Mouse (Mus musculus) limb, embryonic 14.5 days (tissue): ENCODE results near the gene Ahctf1. TPM values are rescaled to one million over a fixed set of nuclear protein-coding genes. Genes with fewer than 3 reads are reported as not detected.
"Not testable (repeated sequence)": the region's sequence is repeated elsewhere in the genome, so short reads cannot be mapped to it uniquely, and the experiment has no call there.

Source experiments
- ATAC-seq: fragments of 200-750 bp; cut with Nextera tagmentation; 2 replicates; pipeline ENCODE4 v1.8.0; 2017; ENCODE audit warnings: low read depth, moderate number of reproducible peaks, moderate TSS enrichment; ENCODE audit not compliant: low FRiP score
- DNase-seq: peaks from one replicate; pipeline ENCODE4 v3.0.0-alpha.2; 2015; ENCODE audit warnings: low spot score
- H3K27ac ChIP-seq: fragments of 300-500 bp; sonication (generic); replicated peaks from 2 replicates; pipeline ENCODE4 v1.5.1; 2014; ENCODE audit warnings: low read depth, mild to moderate bottlenecking, low read length, moderate library complexity, mixed read lengths
- H3K27me3 ChIP-seq: fragments of 300-500 bp; sonication (generic); 2 replicates; pipeline ENCODE4 v1.6.1; 2014; ENCODE audit warnings: low read length, mixed read lengths; ENCODE audit not compliant: control insufficient read depth, insufficient read depth
- H3K36me3 ChIP-seq: fragments of 300-500 bp; sonication (generic); 2 replicates; pipeline ENCODE4 v1.6.1; 2014; ENCODE audit warnings: mild to moderate bottlenecking, low read length, moderate library complexity, mixed read lengths; ENCODE audit not compliant: control insufficient read depth, insufficient read depth
- H3K4me1 ChIP-seq: fragments of 300-500 bp; sonication (generic); 2 replicates; pipeline ENCODE4 v1.6.1; 2014; ENCODE audit warnings: antibody characterized with exemption, low read length, mixed read lengths; ENCODE audit not compliant: control insufficient read depth, insufficient read depth
- H3K4me2 ChIP-seq: fragments of 300-500 bp; sonication (generic); replicated peaks from 2 replicates; pipeline ENCODE4 v1.6.1; 2014; ENCODE audit warnings: low read depth, mild to moderate bottlenecking, low read length, moderate library complexity; ENCODE audit not compliant: severe bottlenecking
- H3K4me3 ChIP-seq: fragments of 300-500 bp; sonication (generic); replicated peaks from 2 replicates; pipeline ENCODE4 v1.5.1; 2014; ENCODE audit warnings: low read length
- H3K9ac ChIP-seq: fragments of 300-500 bp; sonication (generic); 2 replicates; pipeline ENCODE4 v1.6.1; 2014; ENCODE audit warnings: mild to moderate bottlenecking, low read depth, low read length, moderate library complexity; ENCODE audit not compliant: severe bottlenecking
- H3K9me3 ChIP-seq: fragments of 300-500 bp; sonication (generic); 2 replicates; pipeline ENCODE4 v1.6.1; 2016; ENCODE audit warnings: low read length; ENCODE audit not compliant: control insufficient read depth
- POLR2A ChIP-seq: fragments of 200-500 bp; IDR thresholded peaks from 2 replicates; pipeline ENCODE4 v1.8.0; 2012; ENCODE audit warnings: inconsistent platforms, mild to moderate bottlenecking, moderate library complexity, borderline replicate concordance; ENCODE audit not compliant: insufficient read depth, insufficient read length; ENCODE audit errors: extremely low read depth
- WGBS: fragments of 180-500 bp; shearing (Covaris S2); extraction: QIAGEN DNeasy Blood & Tissue Kit; methylation state at CpG from one replicate; pipeline ENCODE4 v1.1.7; 2014; 5-methylcytosine and 5-hydroxymethylcytosine counted together
- polyA plus RNA-seq, 2 experiments: library from polyadenylated mRNA; depleted of rRNA in 1 of 2; stranded (reverse) in 1 of 2; unstranded in 1 of 2; fragments of >200 nt; fragmentation: Nextera tagmentation in 1 of 2; extraction: Ambion mirVana in 1 of 2; gene quantifications; 2 replicates each; pipeline versions ENCODE4 v1.2.1 to v1.2.3; 2012 to 2014

Ahctf1 gene
- polyA plus RNA-seq, 2 experiments, result 28.2 to 31.5 TPM

GRCm38 (mm10) chr1:179832710-179833240 is 29.3 kb upstream of the Ahctf1 start:
- H3K4me2 ChIP-seq, result no peak overlapping the region
- H3K9me3 ChIP-seq, result peaks cover 3% of the 10 kb centered on the region; the same call in 1 of the 2 replicates
- H3K27me3 ChIP-seq, result no peaks in the 10 kb centered on the region
- no peak overlapping the region for H3K27ac ChIP-seq
- H3K9ac ChIP-seq, result no peak overlapping the region
- WGBS, result 75% methylated on average over 7 of the region's 7 CpGs
- no peak overlapping the region for H3K4me3 ChIP-seq
- no peaks in the 10 kb centered on the region for H3K36me3 ChIP-seq
- no peak for DNase-seq
- no peak for ATAC-seq
- H3K4me1 ChIP-seq, result no peaks in the 10 kb centered on the region
- TF ChIP-seq POLR2A, result no peak

- Histone ChIP-seq H3K4me1 (no peaks in the 10 kb centered on the region), H3K4me2 (no peak overlapping the region), H3K36me3 (no peaks in the 10 kb centered on the region), H3K27ac (no peak overlapping the region), H3K9me3 (no peaks in the 10 kb centered on the region), H3K9ac (no peak overlapping the region), H3K4me3 (no peak overlapping the region), H3K27me3 (no peaks in the 10 kb centered on the region)
- no peak for TF ChIP-seq POLR2A
- WGBS, result 80% methylated on average over 4 of the region's 4 CpGs
- no peak for DNase-seq
- ATAC-seq, result no peak
Observed at GRCm38 (mm10) chr1:179828900-179829299, 25.4 kb upstream of the Ahctf1 start.

- Histone ChIP-seq H3K27ac (no peak overlapping the region), H3K4me2 (no peak overlapping the region), H3K9ac (no peak overlapping the region), H3K4me3 (no peak overlapping the region), H3K9me3 (no peaks in the 10 kb centered on the region), H3K27me3 (no peaks in the 10 kb centered on the region), H3K36me3 (no peaks in the 10 kb centered on the region), H3K4me1 (no peaks in the 10 kb centered on the region)
- DNase-seq (no peak), ATAC-seq (no peak)
- 87% methylated on average over 5 of the region's 5 CpGs for WGBS
- no peak for TF ChIP-seq POLR2A
Observed at GRCm38 (mm10) chr1:179828051-179828450, 24.6 kb upstream of the Ahctf1 start.

GRCm38 (mm10) chr1:179824549-179824948 is 21.1 kb upstream of the Ahctf1 start:
- H3K27ac ChIP-seq, result no peak overlapping the region
- H3K27me3 ChIP-seq, result no peaks in the 10 kb centered on the region
- H3K36me3 ChIP-seq, result no peaks in the 10 kb centered on the region
- no peak overlapping the region for H3K4me2 ChIP-seq
- no peak for ATAC-seq
- no peak for TF ChIP-seq POLR2A
- no peak overlapping the region for H3K9ac ChIP-seq
- no peaks in the 10 kb centered on the region for H3K4me1 ChIP-seq
- no peak overlapping the region for H3K4me3 ChIP-seq
- DNase-seq, result no peak
- 79% methylated on average over 5 of the region's 5 CpGs for WGBS
- H3K9me3 ChIP-seq, result no peaks in the 10 kb centered on the region

- H3K4me2 ChIP-seq, H3K4me1 ChIP-seq, H3K9me3 ChIP-seq, H3K9ac ChIP-seq, ATAC-seq, H3K4me3 ChIP-seq, H3K27ac ChIP-seq, H3K27me3 ChIP-seq, DNase-seq, H3K36me3 ChIP-seq: not testable (repeated sequence)
- 90% methylated on average over 11 of the region's 11 CpGs for WGBS
Observed at GRCm38 (mm10) chr1:179818490-179819278, 15.2 kb upstream of the Ahctf1 start.
